ENCODE assay signal across 30 mouse cellular contexts in the genomic region with DNA sequence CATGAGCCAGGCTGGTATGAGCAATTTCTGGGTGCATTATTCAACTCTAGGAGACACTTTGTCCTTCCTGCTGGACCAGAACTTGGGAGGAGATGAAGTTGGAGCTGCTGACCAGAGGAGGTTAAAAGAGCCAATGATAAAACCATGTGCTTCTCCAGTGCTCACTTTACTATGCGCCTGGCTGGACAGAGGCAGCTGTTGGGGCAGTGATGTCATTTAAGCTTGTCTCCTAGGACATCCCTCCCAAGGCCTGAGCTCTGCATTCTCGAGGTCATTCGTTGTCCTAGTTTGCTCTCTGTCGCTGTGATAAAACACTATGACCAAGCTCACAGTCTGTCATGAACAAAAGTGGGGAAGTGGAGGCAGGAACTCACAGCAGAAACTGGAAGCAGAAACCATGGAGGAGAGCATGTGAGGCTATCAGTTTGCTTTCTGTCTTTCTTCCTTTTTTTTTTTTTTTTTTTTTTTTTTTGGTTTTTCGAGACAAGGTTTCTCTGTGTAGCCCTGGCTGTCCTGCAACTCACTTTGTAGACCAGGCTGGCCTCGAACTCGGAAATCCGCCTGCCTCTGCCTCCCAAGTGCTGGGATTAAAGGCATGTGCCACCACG. TPM values are rescaled to one million over a fixed set of nuclear protein-coding genes. Genes with fewer than 3 reads are reported as not detected.
DNase-seq lines count a peak whose midpoint lies in the region; ATAC-seq and TF ChIP-seq lines count a peak whose summit lies in the region.
"Had no signal": no experiment of that assay in that cellular context is flagged by ENCODE, and none has a peak within 500 bp of the region (broad histone marks: within the 10 kb centered on the region; RNA-seq: fewer than 3 reads in every experiment).

No protein-coding gene starts in this region.

- H3K9ac ChIP-seq in liver, adult 2 months (ENCODE audit: low read depth, low read length) = no peak overlapping the region
- H3K9ac ChIP-seq in liver, embryonic 12.5 days = no peak overlapping the region
- H3K9ac ChIP-seq in MEL (ENCODE audit: control insufficient read depth, low read depth, low read length, poor library complexity, severe bottlenecking) = no peak overlapping the region
- H3K9ac ChIP-seq: embryonic facial prominence, embryonic 12.5 days; embryonic facial prominence, embryonic 15.5 days; forebrain, postnatal 0 days; hindbrain, embryonic 12.5 days; hindbrain, embryonic 15.5 days had no signal

- peak; percentile 39 for DNase-seq in liver, adult 2 months (ENCODE audit: extremely low read depth, low read depth, low spot score)
- peak; percentile 10 for DNase-seq in MEL (ENCODE audit: low read depth, low spot score)
- DNase-seq in adrenal gland, postnatal 14 days = peak; percentile 53
- DNase-seq in lung, postnatal 25 days (ENCODE audit: low spot score) = no peak
- DNase-seq in natural killer cell, adult 2 months (ENCODE audit: low spot score in 2 of 2) = no peak
- DNase-seq in kidney, postnatal 36 days = no peak
- DNase-seq: cerebellum, adult 11 months; cerebellum, adult 2 months; cerebellum, adult 9-11 months; cerebellum, postnatal 25 days; forebrain, postnatal 0 days; heart, adult 11 months; kidney, adult 2 months had no signal

- no peak for ATAC-seq in liver, embryonic 12.5 days
- ATAC-seq: forebrain, embryonic 14.5 days; forebrain, postnatal 0 days; intestine, postnatal 0 days had no signal

- no peak for TF ChIP-seq POLR2A in liver, adult 2 months (IDR thresholded peaks at IDR 0.05; ENCODE audit: extremely low read depth, insufficient read depth, low read length)
- no peak for TF ChIP-seq POLR2A in MEL (IDR thresholded peaks at IDR 0.05; ENCODE audit: control insufficient read depth in 1 of 2, insufficient read depth in 1 of 2, low read depth in 1 of 2, low read length in 2 of 2, poor library complexity in 1 of 2)

- H3K4me3 ChIP-seq in liver, adult 2 months (ENCODE audit: insufficient read depth, low read depth, low read length) = no peak overlapping the region
- H3K4me3 ChIP-seq in liver, embryonic 12.5 days = no peak overlapping the region
- no peak overlapping the region for H3K4me3 ChIP-seq in MEL (ENCODE audit: control insufficient read depth in 1 of 2, insufficient read depth in 1 of 2, low read depth in 2 of 2, low read length in 2 of 2)
- H3K4me3 ChIP-seq: embryonic facial prominence, embryonic 12.5 days; embryonic facial prominence, embryonic 15.5 days; hindbrain, embryonic 12.5 days; hindbrain, embryonic 15.5 days had no signal

- no peaks in the 10 kb centered on the region for H3K9me3 ChIP-seq in liver, embryonic 12.5 days (replicated peaks)
- no peaks in the 10 kb centered on the region for H3K9me3 ChIP-seq in MEL (replicated peaks; ENCODE audit: insufficient read depth, low read length)
- H3K9me3 ChIP-seq: embryonic facial prominence, embryonic 12.5 days; embryonic facial prominence, embryonic 15.5 days; G1E; hindbrain, embryonic 12.5 days; hindbrain, embryonic 15.5 days had no signal

- WGBS in liver, adult 2 months = 78% methylated on average over 8 of the region's 9 CpGs
- WGBS in liver, embryonic 12.5 days (ENCODE audit: insufficient replicate concordance) = 66% methylated on average over 8 of the region's 9 CpGs

- TF ChIP-seq EP300 in MEL (IDR thresholded peaks at IDR 0.05; ENCODE audit: low read depth in 1 of 2, low read length in 2 of 2) = no peak

- TF ChIP-seq CTCF in liver, adult 2 months (IDR thresholded peaks at IDR 0.05; ENCODE audit: low read depth, low read length) = no peak
- no peak for TF ChIP-seq CTCF in MEL (IDR thresholded peaks at IDR 0.05 in 2 of 3, conservative IDR thresholded peaks at IDR 0.05 in 1 of 3; ENCODE audit: control insufficient read depth in 1 of 3, insufficient read depth in 1 of 3, low read depth in 2 of 3, low read length in 3 of 3, poor library complexity in 1 of 3, severe bottlenecking in 1 of 3)

- no peak for TF ChIP-seq RAD21 in MEL (IDR thresholded peaks at IDR 0.05; ENCODE audit: low read depth, low read length)

- H3K79me2 ChIP-seq in liver, adult 2 months (ENCODE audit: control insufficient read depth, insufficient read depth, low read length) = no peaks in the 10 kb centered on the region
- no peaks in the 10 kb centered on the region for H3K79me2 ChIP-seq in MEL (ENCODE audit: control insufficient read depth, insufficient read depth, low read length, poor library complexity)

- H3K36me3 ChIP-seq in liver, adult 2 months (ENCODE audit: control insufficient read depth, insufficient read depth, low read length) = no peaks in the 10 kb centered on the region
- H3K36me3 ChIP-seq in liver, embryonic 12.5 days = no peaks in the 10 kb centered on the region
- H3K36me3 ChIP-seq in MEL (ENCODE audit: control insufficient read depth in 1 of 2, insufficient read depth in 2 of 2, low read length in 2 of 2) = no peaks in the 10 kb centered on the region
- H3K36me3 ChIP-seq: embryonic facial prominence, embryonic 12.5 days; embryonic facial prominence, embryonic 15.5 days; G1E; hindbrain, embryonic 12.5 days; hindbrain, embryonic 15.5 days had no signal

- no peak overlapping the region for H3K27ac ChIP-seq in liver, adult 2 months (replicated peaks; ENCODE audit: insufficient read depth, low read depth, low read length)
- H3K27ac ChIP-seq in liver, embryonic 12.5 days = no peak overlapping the region
- H3K27ac ChIP-seq in MEL (ENCODE audit: control insufficient read depth, low read depth, low read length) = no peak overlapping the region
- H3K27ac ChIP-seq: embryonic facial prominence, embryonic 12.5 days; embryonic facial prominence, embryonic 15.5 days; hindbrain, embryonic 12.5 days; hindbrain, embryonic 15.5 days had no signal

- no peaks in the 10 kb centered on the region for H3K27me3 ChIP-seq in liver, adult 2 months (ENCODE audit: control insufficient read depth, insufficient read depth, low read length)
- H3K27me3 ChIP-seq in liver, embryonic 12.5 days (replicated peaks) = no peaks in the 10 kb centered on the region
- peaks cover 4 to 9% of the 10 kb centered on the region in 2 experiments; a peak in 3 of 4 replicates for H3K27me3 ChIP-seq in MEL (ENCODE audit: control insufficient read depth in 1 of 2, insufficient read depth in 2 of 2, low read length in 2 of 2)
- H3K27me3 ChIP-seq: embryonic facial prominence, embryonic 12.5 days; embryonic facial prominence, embryonic 15.5 days; hindbrain, embryonic 12.5 days; hindbrain, embryonic 15.5 days had no signal

- H3K4me2 ChIP-seq in liver, embryonic 12.5 days = no peak overlapping the region
- H3K4me2 ChIP-seq: embryonic facial prominence, embryonic 12.5 days; embryonic facial prominence, embryonic 15.5 days; heart, embryonic 11.5 days; hindbrain, embryonic 12.5 days; hindbrain, embryonic 15.5 days had no signal

- no peaks in the 10 kb centered on the region for H3K4me1 ChIP-seq in liver, adult 2 months (ENCODE audit: control insufficient read depth, insufficient read depth, low read length)
- H3K4me1 ChIP-seq in liver, embryonic 12.5 days = no peaks in the 10 kb centered on the region
- H3K4me1 ChIP-seq in MEL (ENCODE audit: control insufficient read depth in 1 of 2, insufficient read depth in 2 of 2, low read length in 2 of 2) = no peaks in the 10 kb centered on the region
- H3K4me1 ChIP-seq: embryonic facial prominence, embryonic 12.5 days; embryonic facial prominence, embryonic 15.5 days; hindbrain, embryonic 12.5 days; hindbrain, embryonic 15.5 days had no signal

TF ChIP-seq in MEL, 35 proteins besides CTCF, POLR2A, EP300 and RAD21:
- TF ChIP-seq ZNF384 (IDR thresholded peaks at IDR 0.05; ENCODE audit: low read depth, low read length) (peak; percentile 73), CHD2 (IDR thresholded peaks at IDR 0.05; ENCODE audit: low read length) (no peak)

RNA-seq across cellular contexts. Expression of gene Pla2g4d, which starts 2.6 kb away (rescaled TPM):
- total RNA-seq in liver, adult 2 months (2014; rRNA removed) = not detected in 2 replicates
- polyA plus RNA-seq in liver, adult 2 months (2012; rRNA removed) = not detected in 2 replicates
- polyA plus RNA-seq in liver, embryonic 12.5 days (2016; fragmentation: Nextera tagmentation; extraction: Ambion mirVana) = not detected in 2 replicates
- not detected in 2 replicates for total RNA-seq in MEL (2012; rRNA removed)
- polyA plus RNA-seq in MEL (2012; ENCODE audit: insufficient read depth in 1 of 2, insufficient read length in 2 of 2, low read depth in 1 of 2, low replicate concordance in 2 of 2, missing spikeins in 1 of 2) = not detected
- total RNA-seq in adrenal gland, postnatal 14 days (2021) = not detected in 2 replicates
- total RNA-seq: common myeloid progenitor, adult 5-6 weeks; forebrain, postnatal 0 days; gastrocnemius, adult 8-10 months; gastrocnemius, postnatal 4 days; heart, adult 8-10 months; heart, postnatal 25 days; hematopoietic stem cell, adult 5-6 weeks had no signal
- polyA plus RNA-seq: forebrain, embryonic 14.5 days; G1E; heart, embryonic 11.5 days; heart, postnatal 0 days; hindbrain, embryonic 12.5 days; hindbrain, embryonic 15.5 days; kidney, adult 2 months had no signal

RNA-seq across cellular contexts. Expression of gene Pla2g4f, which starts 22.4 kb away (rescaled TPM):
- total RNA-seq in liver, adult 2 months (2014; rRNA removed) = 0.09 TPM in 1 of 2 replicates, not detected in the other
- polyA plus RNA-seq in liver, adult 2 months (2012; rRNA removed) = 0.05 and 0.15 TPM in 2 replicates
- 0.05 TPM in 1 of 2 replicates, not detected in the other for polyA plus RNA-seq in liver, embryonic 12.5 days (2016; fragmentation: Nextera tagmentation; extraction: Ambion mirVana)
- 0.07 TPM in 1 of 2 replicates, not detected in the other for total RNA-seq in MEL (2012; rRNA removed)
- not detected for polyA plus RNA-seq in MEL (2012; ENCODE audit: insufficient read depth in 1 of 2, insufficient read length in 2 of 2, low read depth in 1 of 2, low replicate concordance in 2 of 2, missing spikeins in 1 of 2)
- total RNA-seq in adrenal gland, postnatal 14 days (2021) = 0.23 TPM in 1 of 2 replicates, not detected in the other
- total RNA-seq: forebrain, postnatal 0 days; gastrocnemius, adult 8-10 months; heart, postnatal 25 days; hematopoietic stem cell, adult 5-6 weeks had no signal
- polyA plus RNA-seq: forebrain, embryonic 11.5 days; forebrain, embryonic 14.5 days; forebrain, postnatal 0 days; heart, embryonic 11.5 days had no signal

RNA-seq across cellular contexts. Expression of gene Pla2g4e, which starts 46.4 kb away (rescaled TPM):
- total RNA-seq in liver, adult 2 months (2014; rRNA removed) = not detected in 2 replicates
- not detected in 2 replicates for polyA plus RNA-seq in liver, adult 2 months (2012; rRNA removed)
- not detected in 2 replicates for polyA plus RNA-seq in liver, embryonic 12.5 days (2016; fragmentation: Nextera tagmentation; extraction: Ambion mirVana)
- total RNA-seq in MEL (2012; rRNA removed) = not detected in 2 replicates
- not detected for polyA plus RNA-seq in MEL (2012; ENCODE audit: insufficient read depth in 1 of 2, insufficient read length in 2 of 2, low read depth in 1 of 2, low replicate concordance in 2 of 2, missing spikeins in 1 of 2)
- total RNA-seq in adrenal gland, postnatal 14 days (2021) = 0.48 and 0.53 TPM in 2 replicates
- total RNA-seq: common myeloid progenitor, adult 5-6 weeks; hematopoietic stem cell, adult 5-6 weeks had no signal
- polyA plus RNA-seq: G1E had no signal

Comparison
In these comparisons a context has a peak if more than half of its experiments do, and no peak if none do; other contexts are left out.
1. DNase-seq: peak in liver, adult 2 months (single experiment), MEL (single experiment) and adrenal gland, postnatal 14 days (single experiment); none in lung, postnatal 25 days (single experiment), natural killer cell, adult 2 months (0 of 2) and kidney, postnatal 36 days (0 of 2).